Mouse (Mus musculus) brown adipose tissue, adult 24 weeks (tissue): Measurements from ENCODE around the gene Ccdc9. TPM values are rescaled to one million over a fixed set of nuclear protein-coding genes. Genes with fewer than 3 reads are reported as not detected.
"Not testable (repeated sequence)": the region's sequence is repeated elsewhere in the genome, so short reads cannot be mapped to it uniquely, and the experiment has no call there.

Source experiments
- H3K27ac ChIP-seq: fragments of 200-500 bp; replicated peaks from 2 replicates; pipeline ENCODE4 v1.5.1; 2012; ENCODE audit warnings: low read depth, mild to moderate bottlenecking, low read length
- H3K4me1 ChIP-seq: fragments of 200-500 bp; 2 replicates; pipeline ENCODE4 v1.6.1; 2012; ENCODE audit warnings: low read length, mixed read lengths; ENCODE audit not compliant: control insufficient read depth, insufficient read depth, insufficient read length
- H3K4me3 ChIP-seq: fragments of 200-500 bp; 2 replicates; pipeline ENCODE4 v1.5.1; 2012; ENCODE audit warnings: low read depth, mild to moderate bottlenecking, low read length, moderate library complexity; ENCODE audit not compliant: insufficient read depth
- polyA plus RNA-seq: library from polyadenylated mRNA; stranded (reverse); fragments of >200 nt; gene quantifications from 2 replicates; pipeline ENCODE4 v1.2.4, GENCODE M21; 2012; ENCODE audit not compliant: missing spikeins, insufficient read depth, insufficient read length

Ccdc9 gene
- polyA plus RNA-seq, 1 experiment, result 26.4 TPM

DNA sequence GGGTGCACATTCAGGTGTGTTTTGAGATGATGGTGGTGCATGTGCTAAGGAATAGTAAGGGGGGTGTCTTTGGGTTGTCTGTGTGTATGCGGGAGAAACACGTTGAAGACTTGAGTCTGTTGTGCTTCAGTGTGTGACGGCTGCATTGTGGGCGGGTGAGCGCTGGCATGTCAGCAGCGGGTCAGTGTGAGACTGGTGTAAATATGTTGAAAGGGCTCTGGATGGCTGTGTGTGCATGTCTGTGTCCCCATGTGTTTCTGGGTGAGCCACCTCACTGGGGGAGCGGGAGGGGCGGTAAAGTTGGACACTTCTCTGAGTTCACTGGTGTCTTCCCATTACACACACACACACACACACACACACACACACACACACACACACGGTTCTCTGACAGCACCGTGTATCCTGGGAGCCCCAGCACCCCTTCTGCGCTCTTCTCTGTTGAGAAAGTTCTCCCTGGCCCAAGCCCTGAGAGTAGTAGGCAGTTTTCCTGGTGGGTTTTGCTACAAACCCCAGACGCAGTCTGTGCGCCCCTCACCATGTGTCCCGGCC, 24.9 kb upstream of the Ccdc9 start:
- peak overlapping the region; percentile 94 for H3K27ac ChIP-seq
- peak overlapping the region; percentile 61 for H3K4me3 ChIP-seq
- peaks cover 4% of the 10 kb centered on the region; the same call in 1 of the 2 replicates for H3K4me1 ChIP-seq

DNA sequence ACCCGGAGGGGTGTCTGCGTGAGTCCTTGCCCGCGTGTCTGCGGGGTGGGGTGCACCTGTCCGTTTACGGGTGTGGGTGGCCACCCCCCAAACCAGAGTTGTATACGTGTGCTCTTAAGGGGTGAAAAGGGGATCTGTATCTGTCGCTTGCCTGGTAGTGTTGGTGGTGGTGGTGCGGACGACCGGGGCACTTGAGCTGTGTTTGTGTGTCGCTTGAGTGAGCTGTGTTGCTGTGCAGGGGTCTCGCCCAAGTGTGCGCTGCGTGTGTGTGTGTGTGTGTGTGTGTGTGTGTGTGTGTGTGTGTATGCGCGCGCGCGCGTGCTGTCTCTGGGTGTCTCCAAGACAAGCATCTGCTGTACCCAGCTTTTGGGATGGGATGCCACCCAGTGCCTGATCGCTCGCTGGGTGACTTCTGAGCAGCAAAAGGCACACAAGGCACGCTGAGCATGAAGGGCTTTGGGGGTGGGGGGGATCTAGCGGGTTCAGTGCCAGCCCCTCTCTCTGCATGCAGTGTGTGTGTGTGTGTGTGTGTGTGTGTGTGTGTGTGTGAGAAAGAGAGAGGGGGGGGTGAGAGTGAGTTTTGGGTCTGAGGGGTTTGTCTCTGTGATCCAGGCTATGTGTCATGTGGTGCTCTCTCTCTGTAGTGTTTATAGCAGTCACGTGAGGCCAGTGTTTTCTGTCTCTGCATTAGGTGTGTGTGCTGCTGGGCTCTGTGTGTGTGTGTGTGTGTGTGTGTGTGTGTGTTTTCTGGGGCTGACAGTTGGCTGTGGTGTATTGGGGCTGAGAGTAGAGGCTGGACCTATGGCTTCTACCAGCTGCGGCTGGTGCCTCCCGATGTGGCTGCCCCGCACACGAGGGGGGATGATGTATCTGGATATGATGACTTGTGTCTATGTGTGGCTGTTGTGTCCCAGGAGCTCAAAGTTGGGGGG, 24.2 kb upstream of the Ccdc9 start:
- H3K4me1 ChIP-seq, result peaks cover 4% of the 10 kb centered on the region; the same call in 1 of the 2 replicates
- peak overlapping the region; percentile 61 for H3K4me3 ChIP-seq
- peak overlapping the region; percentile 94 for H3K27ac ChIP-seq

- H3K4me1 ChIP-seq, result no peaks in the 10 kb centered on the region
- peak overlapping the region; percentile 45 for H3K27ac ChIP-seq
- peak overlapping the region; percentile 96 for H3K4me3 ChIP-seq
Observed at GRCm38 (mm10) chr7:16310020-16310520, 23.5 kb upstream of the Ccdc9 start.

DNA sequence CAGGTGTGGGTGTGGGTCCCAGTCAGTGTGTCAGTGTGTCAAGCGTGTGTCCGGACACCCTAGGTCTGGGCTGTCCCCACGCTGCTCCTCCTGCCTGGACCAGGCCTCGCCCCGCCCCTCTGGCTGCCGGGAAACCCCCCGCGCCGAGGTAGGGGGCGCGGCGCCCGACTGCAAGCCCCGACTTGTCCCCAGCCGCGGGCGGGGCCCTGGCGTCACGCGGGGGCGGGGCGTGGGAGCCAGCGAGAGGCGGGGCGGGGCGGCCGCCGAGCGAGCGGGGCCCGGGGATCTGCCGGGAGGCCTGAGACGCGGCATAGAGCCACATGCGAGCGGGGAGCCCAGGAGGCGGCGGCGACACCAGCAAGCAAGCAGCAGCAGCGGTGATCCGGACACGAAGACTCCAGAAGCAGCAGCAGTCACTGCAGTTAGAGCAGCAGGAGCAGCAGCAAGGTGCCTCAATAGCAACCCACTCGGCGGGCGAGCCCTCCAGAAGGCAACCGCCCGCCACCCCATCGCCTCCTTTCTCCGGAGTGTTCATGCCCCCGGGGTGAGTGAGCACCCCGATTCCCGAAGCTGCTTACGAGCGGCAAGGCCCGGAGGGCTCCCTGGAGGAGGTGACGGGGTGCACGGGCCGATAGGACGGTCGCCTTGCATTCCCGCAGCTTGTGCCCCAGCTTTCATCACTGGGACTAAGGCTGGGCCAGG, 22.9 kb upstream of the Ccdc9 start:
- Histone ChIP-seq H3K4me1 (no peaks in the 10 kb centered on the region), H3K27ac (peak overlapping the region; percentile 45), H3K4me3 (peak overlapping the region; percentile 96)

GRCm38 (mm10) chr7:16308555-16309317, 22.1 kb upstream of the Ccdc9 start:
- Histone ChIP-seq H3K4me1 (no peaks in the 10 kb centered on the region), H3K27ac (peak overlapping the region; percentile 3; the same call in 1 of the 2 replicates), H3K4me3 (peak overlapping the region; percentile 47)

- H3K4me3 ChIP-seq, result peak within 1 kb of the TSS; percentile 47
- H3K27ac ChIP-seq, result peak within 1 kb of the TSS; percentile 3; the same call in 1 of the 2 replicates
Observed at GRCm38 (mm10) chr7:16308093-16308492, 21.5 kb upstream of the Ccdc9 start, which contains the start of gene Bbc3. TSS of gene Bbc3 (plus strand) at chr7:16308393.

GRCm38 (mm10) chr7:16307141-16307540, 20.5 kb upstream of the Ccdc9 start:
- H3K4me1 ChIP-seq, H3K4me3 ChIP-seq, H3K27ac ChIP-seq: not testable (repeated sequence)

More at GRCm38 (mm10) chr7:16308093-16308492, 21.5 kb upstream of the Ccdc9 start, which contains the start of gene Bbc3:
- not testable (repeated sequence) for H3K4me1 ChIP-seq

GRCm38 (mm10) chr7:16299419-16300035, 12.9 kb upstream of the Ccdc9 start:
- Histone ChIP-seq H3K4me1 (no peaks in the 10 kb centered on the region; the same call in 1 of the 2 replicates), H3K27ac (no peak overlapping the region), H3K4me3 (peak overlapping the region; percentile 32)

DNA sequence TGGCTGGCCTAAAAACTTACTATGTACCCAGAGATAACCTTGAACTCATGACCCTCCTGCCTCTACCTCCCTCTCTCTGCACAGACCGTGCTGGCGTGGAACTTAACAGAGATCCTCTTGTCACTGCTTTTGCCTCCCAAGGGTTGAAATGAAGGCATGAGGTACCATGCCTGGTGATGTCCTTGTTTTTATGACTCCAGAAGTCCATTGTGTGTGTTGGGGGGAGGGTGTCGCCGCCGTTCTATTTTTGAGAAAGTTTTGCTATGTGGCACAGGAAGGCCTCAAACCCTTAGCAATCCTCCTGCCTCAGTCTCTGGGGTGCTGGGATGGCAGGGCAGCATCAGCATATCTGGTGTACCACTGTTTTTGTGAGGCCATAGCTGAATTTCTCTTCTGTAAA, 12.3 kb upstream of the Ccdc9 start:
- H3K27ac ChIP-seq, result no peak overlapping the region
- H3K4me3 ChIP-seq, result no peak overlapping the region
- H3K4me1 ChIP-seq, result no peaks in the 10 kb centered on the region; the same call in 1 of the 2 replicates

- Histone ChIP-seq H3K4me1 (no peaks in the 10 kb centered on the region; the same call in 1 of the 2 replicates), H3K27ac (no peak overlapping the region), H3K4me3 (no peak overlapping the region)
Observed at GRCm38 (mm10) chr7:16297616-16298015, 11.0 kb upstream of the Ccdc9 start.

- Histone ChIP-seq H3K4me1 (no peaks in the 10 kb centered on the region; the same call in 1 of the 2 replicates), H3K4me3 (peak overlapping the region; percentile 47), H3K27ac (peak overlapping the region; percentile 73)
Observed at GRCm38 (mm10) chr7:16296766-16297390, 10.3 kb upstream of the Ccdc9 start.

GRCm38 (mm10) chr7:16296146-16296545, 9.6 kb upstream of the Ccdc9 start:
- Histone ChIP-seq H3K4me1 (no peaks in the 10 kb centered on the region; the same call in 1 of the 2 replicates), H3K4me3 (no peak overlapping the region), H3K27ac (peak overlapping the region; percentile 32; the same call in 1 of the 2 replicates)

GRCm38 (mm10) chr7:16295321-16295900, 8.8 kb upstream of the Ccdc9 start:
- H3K4me3 ChIP-seq, result peak overlapping the region; percentile 59
- H3K4me1 ChIP-seq, result no peaks in the 10 kb centered on the region; the same call in 1 of the 2 replicates
- peak overlapping the region; percentile 92 for H3K27ac ChIP-seq
